Mouse (Mus musculus): ENCODE measurements around the gene Fcna. TPM values are rescaled to one million over a fixed set of nuclear protein-coding genes. Genes with fewer than 3 reads are reported as not detected.

Fcna gene
- polyA plus RNA-seq, 1 experiment from 2014 or later, result 1.4 TPM

DNA sequence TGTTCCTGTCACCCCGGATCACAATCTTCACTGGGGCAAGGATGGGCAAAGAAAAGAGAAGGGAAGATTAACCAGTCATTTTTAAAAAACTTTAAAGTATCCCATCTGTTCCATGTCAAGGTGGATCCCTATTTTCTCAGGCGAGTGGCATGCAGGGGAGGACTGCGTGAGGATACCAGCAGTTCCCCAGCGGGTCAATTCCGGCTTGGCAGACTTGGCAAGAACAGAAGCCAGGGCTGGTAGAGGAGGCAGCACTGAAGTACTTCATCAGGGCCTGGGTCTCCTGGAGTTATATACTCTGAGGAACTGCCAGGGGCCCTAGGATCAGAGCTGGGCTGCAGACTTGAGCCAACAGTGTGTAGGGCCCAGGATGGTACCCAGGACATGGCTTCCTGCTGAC lies 25.3 kb downstream of the Fcna start:
- H3K9ac ChIP-seq (replicated peaks; ENCODE audit: low read depth, low read length), result no peak overlapping the region
- WGBS, result 92% methylated on average over 5 of the region's 5 CpGs
- H3K4me3 ChIP-seq (ENCODE audit: low read depth, low read length), result no peak overlapping the region
- no peaks in the 10 kb centered on the region for H3K27me3 ChIP-seq (ENCODE audit: control insufficient read depth, insufficient read depth, low read length)
- H3K9me3 ChIP-seq (ENCODE audit: control insufficient read depth, low read depth, low read length), result no peaks in the 10 kb centered on the region
- no peak overlapping the region for H3K4me2 ChIP-seq (replicated peaks; ENCODE audit: low read depth, low read length)
- H3K4me1 ChIP-seq (ENCODE audit: control insufficient read depth, insufficient read depth, low read length), result peaks cover 14% of the 10 kb centered on the region
- no peak overlapping the region for H3K27ac ChIP-seq (ENCODE audit: low read length)
- no peak for ATAC-seq (ENCODE audit: insufficient number of reproducible peaks, insufficient read depth, low FRiP score, low read depth)
- H3K36me3 ChIP-seq (ENCODE audit: control insufficient read depth, insufficient read depth, low read length), result peaks cover 46% of the 10 kb centered on the region

DNA sequence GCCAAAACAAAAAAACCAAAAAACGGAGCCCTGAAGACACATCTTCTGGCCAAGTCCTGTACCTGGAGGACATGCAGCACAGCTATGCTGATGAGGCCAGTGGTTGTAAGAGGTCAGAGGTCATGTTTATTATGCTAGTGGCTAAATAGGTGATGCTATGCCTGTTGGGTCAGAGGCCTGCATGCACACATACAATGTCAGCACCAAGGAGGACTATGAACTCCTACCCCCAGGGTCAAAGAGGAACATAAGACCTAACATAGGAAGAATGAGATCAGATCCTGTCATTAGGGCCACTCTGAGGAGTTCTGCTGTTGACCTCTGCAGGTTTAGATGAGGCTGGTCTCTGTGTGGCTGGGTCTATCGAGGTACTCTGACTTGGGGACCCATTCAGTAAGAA lies 27.8 kb downstream of the Fcna start:
- Histone ChIP-seq H3K4me3 (ENCODE audit: low read depth, low read length) (no peak overlapping the region), H3K4me1 (ENCODE audit: control insufficient read depth, insufficient read depth, low read length) (no peaks in the 10 kb centered on the region), H3K36me3 (ENCODE audit: control insufficient read depth, insufficient read depth, low read length) (peaks cover 71% of the 10 kb centered on the region), H3K4me2 (replicated peaks; ENCODE audit: low read depth, low read length) (no peak overlapping the region), H3K9ac (replicated peaks; ENCODE audit: low read depth, low read length) (no peak overlapping the region), H3K9me3 (ENCODE audit: control insufficient read depth, low read depth, low read length) (no peaks in the 10 kb centered on the region), H3K27me3 (ENCODE audit: control insufficient read depth, insufficient read depth, low read length) (no peaks in the 10 kb centered on the region), H3K27ac (ENCODE audit: low read length) (no peak overlapping the region)
- WGBS, result 76% methylated on average over 2 of the region's 2 CpGs
- no peak for ATAC-seq (ENCODE audit: insufficient number of reproducible peaks, insufficient read depth, low FRiP score, low read depth)

DNA sequence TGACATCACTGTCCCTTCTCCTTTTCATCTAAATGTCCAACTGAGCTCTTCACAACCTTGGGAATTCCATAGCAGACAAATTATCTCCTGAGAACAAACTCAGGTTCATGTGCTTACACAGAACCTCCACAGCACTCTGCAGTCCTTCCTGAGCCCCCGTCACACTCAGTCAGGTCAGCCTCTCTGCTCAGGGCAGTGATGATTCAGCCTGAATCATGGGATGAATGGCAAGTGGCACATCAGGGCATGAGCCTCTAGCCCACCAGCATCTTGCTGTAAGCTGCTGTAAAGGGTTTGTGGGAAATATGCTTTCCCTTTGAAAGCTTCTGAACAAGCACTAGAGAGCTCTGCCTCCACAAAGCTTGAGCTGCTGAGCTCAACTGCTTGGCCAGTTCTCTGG lies 29.1 kb downstream of the Fcna start:
- no peak for ATAC-seq (ENCODE audit: insufficient number of reproducible peaks, insufficient read depth, low FRiP score, low read depth)
- no peak overlapping the region for H3K4me2 ChIP-seq (replicated peaks; ENCODE audit: low read depth, low read length)
- no peak overlapping the region for H3K9ac ChIP-seq (replicated peaks; ENCODE audit: low read depth, low read length)
- H3K4me1 ChIP-seq (ENCODE audit: control insufficient read depth, insufficient read depth, low read length), result no peaks in the 10 kb centered on the region
- WGBS, result 87% methylated on average over 1 of the region's 1 CpGs
- H3K27me3 ChIP-seq (ENCODE audit: control insufficient read depth, insufficient read depth, low read length), result no peaks in the 10 kb centered on the region
- H3K4me3 ChIP-seq (ENCODE audit: low read depth, low read length), result no peak overlapping the region
- H3K27ac ChIP-seq (ENCODE audit: low read length), result no peak overlapping the region
- H3K9me3 ChIP-seq (ENCODE audit: control insufficient read depth, low read depth, low read length), result no peaks in the 10 kb centered on the region
- peaks cover 78% of the 10 kb centered on the region for H3K36me3 ChIP-seq (ENCODE audit: control insufficient read depth, insufficient read depth, low read length)

DNA sequence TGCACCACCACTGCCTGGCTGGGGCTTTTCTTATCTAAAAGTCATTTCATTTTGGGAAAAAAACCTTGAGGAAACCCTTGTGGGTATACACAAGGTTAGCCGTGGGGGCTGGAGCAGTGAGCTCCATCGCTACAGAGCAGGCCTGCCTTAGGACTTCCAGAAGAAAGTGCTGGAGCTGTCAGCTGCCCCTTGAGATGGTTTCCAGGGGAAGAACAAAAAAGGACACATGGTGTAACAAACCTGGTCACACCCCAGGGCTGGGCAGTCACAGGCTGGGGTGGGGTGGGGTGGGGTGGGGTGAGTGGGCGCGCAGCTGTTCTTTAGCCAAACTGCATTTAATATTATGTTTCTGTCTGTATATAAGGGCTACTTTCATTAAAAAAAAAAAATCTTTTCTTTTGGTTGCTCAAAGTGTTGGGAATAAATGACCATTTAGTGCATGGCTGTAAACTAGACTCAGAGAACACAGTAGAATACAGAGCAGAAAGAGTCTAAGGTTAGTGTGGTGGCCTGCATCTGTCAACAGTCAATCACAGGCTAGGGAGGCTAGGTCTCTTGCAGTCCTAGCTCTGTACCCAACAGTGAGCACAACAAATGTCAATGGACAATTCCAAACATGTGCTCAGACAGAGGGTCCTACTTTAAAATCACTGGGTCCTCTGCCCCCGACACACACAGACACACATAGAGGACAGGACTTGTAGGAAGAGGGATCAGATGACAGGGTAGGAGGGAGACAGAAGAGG lies 30.9 kb downstream of the Fcna start:
- H3K4me1 ChIP-seq (ENCODE audit: control insufficient read depth, insufficient read depth, low read length), result no peaks in the 10 kb centered on the region
- no peak overlapping the region for H3K9ac ChIP-seq (replicated peaks; ENCODE audit: low read depth, low read length)
- 89% methylated on average over 5 of the region's 5 CpGs for WGBS
- no peak overlapping the region for H3K4me2 ChIP-seq (replicated peaks; ENCODE audit: low read depth, low read length)
- no peak overlapping the region for H3K4me3 ChIP-seq (ENCODE audit: low read depth, low read length)
- no peaks in the 10 kb centered on the region for H3K27me3 ChIP-seq (ENCODE audit: control insufficient read depth, insufficient read depth, low read length)
- ATAC-seq (ENCODE audit: insufficient number of reproducible peaks, insufficient read depth, low FRiP score, low read depth), result no peak
- no peak overlapping the region for H3K27ac ChIP-seq (ENCODE audit: low read length)
- H3K9me3 ChIP-seq (ENCODE audit: control insufficient read depth, low read depth, low read length), result no peaks in the 10 kb centered on the region
- H3K36me3 ChIP-seq (ENCODE audit: control insufficient read depth, insufficient read depth, low read length), result peaks cover 88% of the 10 kb centered on the region

DNA sequence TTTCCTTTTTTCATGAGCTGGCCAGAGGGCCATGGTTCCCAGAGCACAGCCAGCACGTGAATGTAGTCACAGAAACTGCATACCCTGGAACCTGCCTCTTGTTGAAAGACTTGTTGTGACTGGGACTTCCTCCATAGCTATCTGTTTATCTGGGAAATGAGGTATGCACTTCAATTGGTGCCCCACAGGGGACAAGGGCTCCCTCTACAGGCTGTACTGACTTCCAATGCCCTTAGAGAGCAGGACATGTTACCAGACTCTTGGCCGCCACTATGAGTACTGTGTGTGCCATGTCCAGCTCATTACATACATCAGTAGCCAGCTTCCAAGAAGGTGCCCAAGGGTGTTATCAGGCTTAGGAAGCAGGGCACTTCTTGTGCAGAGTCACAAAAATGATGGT lies 36.0 kb downstream of the Fcna start:
- no peak overlapping the region for H3K9ac ChIP-seq (replicated peaks; ENCODE audit: low read depth, low read length)
- H3K27ac ChIP-seq (ENCODE audit: low read length), result no peak overlapping the region
- no peaks in the 10 kb centered on the region for H3K9me3 ChIP-seq (ENCODE audit: control insufficient read depth, low read depth, low read length)
- ATAC-seq (ENCODE audit: insufficient number of reproducible peaks, insufficient read depth, low FRiP score, low read depth), result no peak
- H3K27me3 ChIP-seq (ENCODE audit: control insufficient read depth, insufficient read depth, low read length), result no peaks in the 10 kb centered on the region
- no peak overlapping the region for H3K4me3 ChIP-seq (ENCODE audit: low read depth, low read length)
- no peak overlapping the region for H3K4me2 ChIP-seq (replicated peaks; ENCODE audit: low read depth, low read length)
- WGBS, result 87% methylated on average over 2 of the region's 2 CpGs
- H3K36me3 ChIP-seq (ENCODE audit: control insufficient read depth, insufficient read depth, low read length), result peaks cover 78% of the 10 kb centered on the region
- H3K4me1 ChIP-seq (ENCODE audit: control insufficient read depth, insufficient read depth, low read length), result no peaks in the 10 kb centered on the region

DNA sequence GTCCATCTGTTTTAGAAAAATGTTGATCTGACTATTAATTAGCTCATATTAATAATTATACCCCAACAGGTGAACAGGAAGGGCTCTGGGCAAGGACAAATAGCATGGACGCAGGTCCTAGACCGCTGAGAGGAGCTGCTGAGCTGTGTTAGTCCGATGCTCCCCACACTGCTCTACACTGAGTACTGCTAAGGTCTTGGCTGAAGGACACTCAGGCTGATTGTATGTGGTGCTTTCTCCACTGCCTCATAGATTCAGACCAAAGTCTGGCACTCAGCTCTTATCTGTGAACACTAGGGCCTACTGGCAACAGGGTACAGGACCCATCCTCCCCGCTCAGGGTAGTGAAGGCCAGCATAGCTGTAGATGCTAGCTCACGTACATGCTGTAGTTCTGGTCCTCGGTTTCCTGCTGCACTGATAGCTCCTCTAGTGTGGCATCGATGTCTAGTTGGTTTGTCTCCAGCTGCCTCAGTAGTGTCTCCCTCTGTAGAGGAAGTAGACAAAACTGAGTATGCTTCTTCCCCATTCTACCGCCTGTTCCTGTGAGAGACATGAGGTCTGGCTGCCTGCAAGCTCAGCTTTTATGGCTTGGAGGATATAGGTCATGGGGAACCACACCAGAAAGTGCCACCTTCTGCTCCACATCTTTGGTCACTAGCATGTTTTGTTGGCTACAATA lies 39.5 kb downstream of the Fcna start:
- Histone ChIP-seq H3K4me1 (ENCODE audit: control insufficient read depth, insufficient read depth, low read length) (no peaks in the 10 kb centered on the region), H3K9me3 (ENCODE audit: control insufficient read depth, low read depth, low read length) (no peaks in the 10 kb centered on the region), H3K36me3 (ENCODE audit: control insufficient read depth, insufficient read depth, low read length) (peaks cover 80% of the 10 kb centered on the region), H3K4me3 (ENCODE audit: low read depth, low read length) (no peak overlapping the region), H3K27ac (ENCODE audit: low read length) (no peak overlapping the region), H3K4me2 (replicated peaks; ENCODE audit: low read depth, low read length) (no peak overlapping the region), H3K9ac (replicated peaks; ENCODE audit: low read depth, low read length) (no peak overlapping the region), H3K27me3 (ENCODE audit: control insufficient read depth, insufficient read depth, low read length) (no peaks in the 10 kb centered on the region)
- 92% methylated on average over 8 of the region's 8 CpGs for WGBS
- no peak for ATAC-seq (ENCODE audit: insufficient number of reproducible peaks, insufficient read depth, low FRiP score, low read depth)

DNA sequence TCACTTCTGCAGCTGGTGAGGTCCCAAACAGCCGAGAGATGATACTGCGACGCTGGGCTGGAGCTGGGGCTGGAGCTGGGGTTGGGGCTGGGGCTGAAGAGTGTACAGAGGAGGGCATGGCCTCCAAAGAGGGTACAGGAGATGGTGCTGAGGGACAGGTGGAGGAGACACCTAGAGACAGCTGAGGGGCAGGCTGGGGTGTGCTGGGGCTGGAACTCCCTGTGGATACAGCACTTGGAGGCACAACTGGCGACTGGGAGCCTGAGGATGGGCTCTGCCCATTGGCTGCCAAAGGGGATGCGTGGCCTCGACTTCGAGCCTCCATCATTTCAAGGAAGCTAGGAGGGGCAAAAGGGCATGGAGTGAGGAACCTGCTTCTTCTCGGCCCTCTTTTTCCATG lies 40.5 kb downstream of the Fcna start:
- Histone ChIP-seq H3K27ac (ENCODE audit: low read length) (no peak overlapping the region), H3K9me3 (ENCODE audit: control insufficient read depth, low read depth, low read length) (no peaks in the 10 kb centered on the region), H3K4me2 (replicated peaks; ENCODE audit: low read depth, low read length) (no peak overlapping the region), H3K4me1 (ENCODE audit: control insufficient read depth, insufficient read depth, low read length) (peaks cover 6% of the 10 kb centered on the region), H3K9ac (replicated peaks; ENCODE audit: low read depth, low read length) (no peak overlapping the region), H3K27me3 (ENCODE audit: control insufficient read depth, insufficient read depth, low read length) (no peaks in the 10 kb centered on the region), H3K4me3 (ENCODE audit: low read depth, low read length) (no peak overlapping the region), H3K36me3 (ENCODE audit: control insufficient read depth, insufficient read depth, low read length) (peaks cover 77% of the 10 kb centered on the region)
- ATAC-seq (ENCODE audit: insufficient number of reproducible peaks, insufficient read depth, low FRiP score, low read depth), result no peak
- 90% methylated on average over 8 of the region's 8 CpGs for WGBS

DNA sequence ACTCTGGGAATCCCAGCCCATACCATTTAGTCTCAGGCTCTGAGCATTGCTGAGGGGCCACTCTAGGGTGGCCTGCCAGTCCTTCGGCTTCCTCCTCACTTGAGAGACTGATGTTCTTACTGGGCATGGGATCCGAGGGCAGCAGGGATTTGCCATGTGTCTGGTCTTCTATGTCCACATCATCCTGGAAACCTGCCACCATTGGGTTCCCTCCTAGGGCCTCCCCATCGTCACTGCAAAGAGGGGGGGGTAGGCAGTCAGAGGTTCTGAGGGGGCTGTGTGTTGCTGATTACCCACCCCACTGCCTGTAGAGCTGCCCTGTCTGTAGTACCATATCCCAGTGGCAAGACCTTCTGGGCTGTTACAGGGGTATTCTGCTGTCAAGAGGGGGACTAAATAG lies 42.2 kb downstream of the Fcna start:
- H3K9ac ChIP-seq (replicated peaks; ENCODE audit: low read depth, low read length), result no peak overlapping the region
- H3K4me3 ChIP-seq (ENCODE audit: low read depth, low read length), result no peak overlapping the region
- no peak overlapping the region for H3K27ac ChIP-seq (ENCODE audit: low read length)
- H3K9me3 ChIP-seq (ENCODE audit: control insufficient read depth, low read depth, low read length), result no peaks in the 10 kb centered on the region
- H3K36me3 ChIP-seq (ENCODE audit: control insufficient read depth, insufficient read depth, low read length), result peaks cover 61% of the 10 kb centered on the region
- no peak overlapping the region for H3K4me2 ChIP-seq (replicated peaks; ENCODE audit: low read depth, low read length)
- WGBS, result 90% methylated on average over 3 of the region's 3 CpGs
- ATAC-seq (ENCODE audit: insufficient number of reproducible peaks, insufficient read depth, low FRiP score, low read depth), result no peak
- peaks cover 6% of the 10 kb centered on the region for H3K4me1 ChIP-seq (ENCODE audit: control insufficient read depth, insufficient read depth, low read length)
- peaks cover under 1% of the 10 kb centered on the region for H3K27me3 ChIP-seq (ENCODE audit: control insufficient read depth, insufficient read depth, low read length)
